Mouse (Mus musculus): ENCODE results near the gene Lrrc3. TPM values are rescaled to one million over a fixed set of nuclear protein-coding genes. Genes with fewer than 3 reads are reported as not detected.
"Not testable (repeated sequence)": the region's sequence is repeated elsewhere in the genome, so short reads cannot be mapped to it uniquely, and the experiment has no call there.

The Lrrc3 gene
- polyA plus RNA-seq (2016; fragmentation: Nextera tagmentation; extraction: Ambion mirVana) = 2.6 and 4.1 TPM in 2 replicates

GRCm38 (mm10) chr10:77902211-77902893, at the start of gene Lrrc3:
Lrrc3 (minus strand) TSS chr10:77902536.
- Histone ChIP-seq H3K4me1 (replicated peaks) (peaks cover 27% of the 10 kb centered on the region), H3K4me3 (peak within 1 kb of the TSS; percentile 72), H3K27ac (peak within 1 kb of the TSS; percentile 84), H3K27me3 (ENCODE audit: insufficient read depth, poor library complexity, severe bottlenecking) (peaks cover 25% of the 10 kb centered on the region), H3K9me3 (0 out of 2 replicates have a peak, but pooled peaks cover 4% of the 10 kb centered on the region), H3K36me3 (no peaks in the 10 kb centered on the region)
- DNase-seq (ENCODE audit: low spot score) = peak; percentile 81
- WGBS = under 1% methylated on average over 46 of the region's 46 CpGs

GRCm38 (mm10) chr10:77950468-77950867, 48.1 kb upstream of the Lrrc3 start:
- H3K36me3 ChIP-seq; H3K4me1 ChIP-seq (replicated peaks); H3K4me3 ChIP-seq; H3K27ac ChIP-seq; H3K9me3 ChIP-seq; DNase-seq (ENCODE audit: low spot score); H3K27me3 ChIP-seq (ENCODE audit: insufficient read depth, poor library complexity, severe bottlenecking): not testable (repeated sequence)
- 89% methylated on average over 10 of the region's 12 CpGs for WGBS

GRCm38 (mm10) chr10:77939685-77940084, 37.3 kb upstream of the Lrrc3 start:
- Histone ChIP-seq H3K27ac (no peak overlapping the region), H3K9me3 (no peaks in the 10 kb centered on the region; the same call in 1 of the 2 replicates), H3K4me1 (replicated peaks) (no peaks in the 10 kb centered on the region), H3K36me3 (no peaks in the 10 kb centered on the region), H3K4me3 (no peak overlapping the region), H3K27me3 (ENCODE audit: insufficient read depth, poor library complexity, severe bottlenecking) (no peaks in the 10 kb centered on the region)
- 71% methylated on average over 2 of the region's 2 CpGs for WGBS
- no peak for DNase-seq (ENCODE audit: low spot score)

- Histone ChIP-seq H3K4me3 (no peak overlapping the region), H3K9me3 (no peaks in the 10 kb centered on the region), H3K4me1 (replicated peaks) (no peaks in the 10 kb centered on the region), H3K27ac (no peak overlapping the region), H3K27me3 (ENCODE audit: insufficient read depth, poor library complexity, severe bottlenecking) (no peaks in the 10 kb centered on the region), H3K36me3 (no peaks in the 10 kb centered on the region)
- 92% methylated on average over 10 of the region's 10 CpGs for WGBS
- no peak for DNase-seq (ENCODE audit: low spot score)
Observed at GRCm38 (mm10) chr10:77927375-77927774, 25.0 kb upstream of the Lrrc3 start.

GRCm38 (mm10) chr10:77926140-77926539, 23.8 kb upstream of the Lrrc3 start:
- Histone ChIP-seq H3K4me1 (replicated peaks) (no peaks in the 10 kb centered on the region), H3K27ac (no peak overlapping the region), H3K9me3 (no peaks in the 10 kb centered on the region), H3K27me3 (ENCODE audit: insufficient read depth, poor library complexity, severe bottlenecking) (no peaks in the 10 kb centered on the region), H3K36me3 (no peaks in the 10 kb centered on the region), H3K4me3 (no peak overlapping the region)
- 48% methylated on average over 7 of the region's 7 CpGs for WGBS
- DNase-seq (ENCODE audit: low spot score) = peak; percentile 58

GRCm38 (mm10) chr10:77922681-77923080, 20.3 kb upstream of the Lrrc3 start:
- WGBS = 85% methylated on average over 4 of the region's 4 CpGs
- Histone ChIP-seq H3K27me3 (ENCODE audit: insufficient read depth, poor library complexity, severe bottlenecking) (no peaks in the 10 kb centered on the region), H3K4me3 (no peak overlapping the region), H3K4me1 (replicated peaks) (no peaks in the 10 kb centered on the region), H3K36me3 (no peaks in the 10 kb centered on the region), H3K27ac (no peak overlapping the region), H3K9me3 (no peaks in the 10 kb centered on the region)
- DNase-seq (ENCODE audit: low spot score) = no peak

- Histone ChIP-seq H3K4me3 (no peak overlapping the region), H3K4me1 (replicated peaks) (no peaks in the 10 kb centered on the region), H3K27ac (no peak overlapping the region), H3K36me3 (no peaks in the 10 kb centered on the region), H3K27me3 (ENCODE audit: insufficient read depth, poor library complexity, severe bottlenecking) (no peaks in the 10 kb centered on the region), H3K9me3 (no peaks in the 10 kb centered on the region)
- DNase-seq (ENCODE audit: low spot score) = no peak
- WGBS = 81% methylated on average over 5 of the region's 5 CpGs
Observed at GRCm38 (mm10) chr10:77921009-77921408, 18.7 kb upstream of the Lrrc3 start.

- no peaks in the 10 kb centered on the region for H3K27me3 ChIP-seq (ENCODE audit: insufficient read depth, poor library complexity, severe bottlenecking)
- 0 out of 2 replicates have a peak, but pooled peaks cover 3% of the 10 kb centered on the region for H3K4me1 ChIP-seq (replicated peaks)
- peak; percentile 40 for DNase-seq (ENCODE audit: low spot score)
- H3K27ac ChIP-seq = no peak overlapping the region
- no peak overlapping the region for H3K4me3 ChIP-seq
- H3K9me3 ChIP-seq = no peaks in the 10 kb centered on the region
- WGBS = 72% methylated on average over 8 of the region's 8 CpGs
- H3K36me3 ChIP-seq = no peaks in the 10 kb centered on the region
Observed at GRCm38 (mm10) chr10:77916636-77917335, 14.4 kb upstream of the Lrrc3 start.

- H3K4me3 ChIP-seq = no peak overlapping the region
- 0 out of 2 replicates have a peak, but pooled peaks cover 3% of the 10 kb centered on the region for H3K4me1 ChIP-seq (replicated peaks)
- no peaks in the 10 kb centered on the region for H3K36me3 ChIP-seq
- no peaks in the 10 kb centered on the region for H3K27me3 ChIP-seq (ENCODE audit: insufficient read depth, poor library complexity, severe bottlenecking)
- no peak for DNase-seq (ENCODE audit: low spot score)
- H3K27ac ChIP-seq = no peak overlapping the region
- no peaks in the 10 kb centered on the region for H3K9me3 ChIP-seq
- WGBS = 74% methylated on average over 4 of the region's 4 CpGs
Observed at GRCm38 (mm10) chr10:77913292-77913691, 11.0 kb upstream of the Lrrc3 start.

- Histone ChIP-seq H3K27me3 (ENCODE audit: insufficient read depth, poor library complexity, severe bottlenecking) (no peaks in the 10 kb centered on the region), H3K36me3 (no peaks in the 10 kb centered on the region), H3K4me3 (no peak overlapping the region), H3K27ac (no peak overlapping the region), H3K4me1 (replicated peaks) (0 out of 2 replicates have a peak, but pooled peaks cover 3% of the 10 kb centered on the region), H3K9me3 (no peaks in the 10 kb centered on the region)
- no peak for DNase-seq (ENCODE audit: low spot score)
- WGBS = 80% methylated on average over 7 of the region's 7 CpGs
Observed at GRCm38 (mm10) chr10:77912605-77913004, 10.3 kb upstream of the Lrrc3 start.

- Histone ChIP-seq H3K4me1 (replicated peaks) (peaks cover 27% of the 10 kb centered on the region), H3K27ac (peak overlapping the region; percentile 84), H3K27me3 (ENCODE audit: insufficient read depth, poor library complexity, severe bottlenecking) (peaks cover 25% of the 10 kb centered on the region), H3K4me3 (peak overlapping the region; percentile 72), H3K36me3 (no peaks in the 10 kb centered on the region), H3K9me3 (0 out of 2 replicates have a peak, but pooled peaks cover 4% of the 10 kb centered on the region)
- peak; percentile 85 for DNase-seq (ENCODE audit: low spot score)
- WGBS = 8% methylated on average over 35 of the region's 35 CpGs
Observed at GRCm38 (mm10) chr10:77902894-77903715, 769 bp upstream of the Lrrc3 start.

GRCm38 (mm10) chr10:77901871-77902210, 495 bp downstream of the Lrrc3 start:
- Histone ChIP-seq H3K27ac (peak overlapping the region; percentile 84), H3K36me3 (no peaks in the 10 kb centered on the region), H3K4me1 (replicated peaks) (peaks cover 27% of the 10 kb centered on the region), H3K27me3 (ENCODE audit: insufficient read depth, poor library complexity, severe bottlenecking) (peaks cover 25% of the 10 kb centered on the region), H3K4me3 (peak overlapping the region; percentile 72), H3K9me3 (0 out of 2 replicates have a peak, but pooled peaks cover 4% of the 10 kb centered on the region)
- WGBS = 2% methylated on average over 14 of the region's 14 CpGs
- DNase-seq (ENCODE audit: low spot score) = no peak
